Mouse (Mus musculus) spleen, postnatal 4 days (tissue): Measurements from ENCODE around the gene Zfp853.

Source experiments
- DNase-seq, 2 experiments: peaks; one replicate each; pipeline ENCODE4 v3.0.0; 2022; ENCODE audit warnings: low spot score in 2 of 2

Gene Zfp853

GRCm38 (mm10) chr5:143253186-143253880 lies 40.1 kb downstream of the Zfp853 start:
- no peak for DNase-seq

GRCm38 (mm10) chr5:143252791-143253185 lies 40.6 kb downstream of the Zfp853 start:
- no peak for DNase-seq

- no peak for DNase-seq
These were observed 41.4 kb downstream of the Zfp853 start for GRCm38 (mm10) chr5:143252039-143252438.

- no peak for DNase-seq
These were observed 48.5 kb downstream of the Zfp853 start for GRCm38 (mm10) chr5:143244926-143245325.
